Mouse (Mus musculus) small intestine, adult 2 months (tissue): ENCODE data around the gene 4930404N11Rik. TPM values are rescaled to one million over a fixed set of nuclear protein-coding genes. Genes with fewer than 3 reads are reported as not detected.

Experiments used
- H3K27ac ChIP-seq: fragments of 200-500 bp; 2 replicates; pipeline ENCODE4 v1.5.1; 2012; ENCODE audit warnings: low read depth, low read length, control low read depth, inconsistent platforms; ENCODE audit not compliant: insufficient read depth
- H3K27me3 ChIP-seq: fragments of 200-500 bp; 2 replicates; pipeline ENCODE4 v1.6.1; 2012; ENCODE audit warnings: mild to moderate bottlenecking, moderate library complexity, low read length, inconsistent platforms; ENCODE audit not compliant: control insufficient read depth, insufficient read depth
- H3K36me3 ChIP-seq: fragments of 200-500 bp; 2 replicates; pipeline ENCODE4 v1.6.1; 2012; ENCODE audit warnings: mild to moderate bottlenecking, low read length, control low read depth, inconsistent platforms; ENCODE audit not compliant: control insufficient read depth, insufficient read depth
- H3K4me1 ChIP-seq: fragments of 200-500 bp; 2 replicates; pipeline ENCODE4 v1.6.1; 2012; ENCODE audit warnings: low read length, inconsistent platforms, mixed read lengths; ENCODE audit not compliant: control insufficient read depth, insufficient read depth, insufficient read length
- H3K4me3 ChIP-seq: fragments of 200-500 bp; 2 replicates; pipeline ENCODE4 v1.5.1; 2012; ENCODE audit warnings: low read depth, mild to moderate bottlenecking, control low read depth, inconsistent platforms, low read length, moderate library complexity
- CTCF ChIP-seq: fragments of 200-500 bp; IDR thresholded peaks from 2 replicates; pipeline ENCODE4 v1.5.1; 2012; ENCODE audit warnings: low read depth, mild to moderate bottlenecking, control low read depth, inconsistent platforms, low read length, moderate library complexity, mixed read lengths; ENCODE audit not compliant: insufficient replicate concordance, insufficient read length; ENCODE audit errors: extremely low read depth
- POLR2A ChIP-seq: fragments of 200-500 bp; IDR thresholded peaks from 2 replicates; pipeline ENCODE4 v1.6.1; 2012; ENCODE audit warnings: low read depth, mild to moderate bottlenecking, control low read depth, inconsistent platforms, low read length, moderate library complexity
- WGBS: fragments of 180-500 bp; shearing (Covaris S2); methylation state at CpG from one replicate; pipeline ENCODE4 v1.1.7; 2018; 5-methylcytosine and 5-hydroxymethylcytosine counted together
- polyA plus RNA-seq: library from polyadenylated mRNA; depleted of rRNA; stranded (reverse); fragments of >200 nt; gene quantifications from 2 replicates; pipeline ENCODE4 v1.2.3, GENCODE M21; 2012

The 4930404N11Rik gene
- polyA plus RNA-seq, 1 experiment = 7.4 TPM

DNA sequence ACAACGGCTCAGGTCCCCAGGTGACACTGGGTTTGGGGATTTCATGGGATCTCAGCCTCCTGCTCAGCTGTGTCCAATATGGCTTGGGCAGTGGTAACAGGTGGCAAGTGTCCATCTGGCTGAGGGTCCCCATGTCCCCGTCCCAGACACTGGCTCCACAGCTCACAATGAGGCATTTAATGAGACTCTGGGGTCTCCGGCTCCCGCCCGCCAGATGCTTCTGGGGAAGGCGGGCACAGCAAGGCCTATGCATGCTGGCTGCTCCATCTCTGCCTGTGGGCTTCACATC, 1.5 kb upstream of the 4930404N11Rik start:
- TF ChIP-seq POLR2A (no peak), CTCF (no peak)
- peak overlapping the region; percentile 55; the same call in 1 of the 2 replicates for H3K27ac ChIP-seq
- H3K27me3 ChIP-seq = no peaks in the 10 kb centered on the region
- WGBS = 90% methylated on average over 6 of the region's 6 CpGs
- H3K36me3 ChIP-seq = peaks cover 47% of the 10 kb centered on the region
- no peak overlapping the region for H3K4me3 ChIP-seq
- H3K4me1 ChIP-seq = peaks cover 46% of the 10 kb centered on the region

DNA sequence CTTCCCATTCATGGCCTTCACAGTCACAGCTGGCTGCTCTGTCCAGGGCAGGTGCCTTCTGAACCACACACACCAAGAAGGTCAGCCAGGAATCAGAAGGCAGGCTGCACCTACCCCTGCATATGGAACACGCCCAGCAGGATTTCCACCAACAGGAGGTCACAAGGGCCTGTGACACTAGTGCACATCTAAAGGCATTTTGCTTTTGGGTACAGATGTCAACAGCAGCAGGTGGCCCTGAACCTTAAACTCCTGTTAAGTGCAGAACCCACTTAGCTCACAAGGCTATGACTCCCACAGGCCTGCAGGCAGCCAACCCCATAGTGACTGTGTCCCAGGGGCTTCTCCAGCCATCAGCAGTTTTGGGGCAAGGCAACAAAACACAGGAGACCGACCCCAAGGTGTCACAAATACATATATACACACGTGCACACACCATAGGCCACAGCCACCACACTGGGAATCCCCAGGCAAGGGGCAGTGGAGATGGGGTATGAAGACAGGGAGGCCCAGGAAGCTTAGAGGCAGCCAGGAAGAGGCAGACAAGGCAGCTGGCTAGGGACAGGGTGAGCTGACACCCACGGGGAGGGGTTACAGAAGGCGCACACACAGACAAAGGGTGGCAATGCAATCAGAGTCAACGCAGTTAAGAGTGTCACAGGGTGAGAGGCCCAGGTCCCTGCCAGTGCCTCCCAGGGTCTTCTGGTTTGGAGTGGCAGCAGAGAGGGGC, 1.0 kb upstream of the 4930404N11Rik start:
- WGBS = 64% methylated on average over 6 of the region's 6 CpGs
- H3K36me3 ChIP-seq = peaks cover 47% of the 10 kb centered on the region
- TF ChIP-seq CTCF (no peak), POLR2A (no peak)
- no peak overlapping the region for H3K4me3 ChIP-seq
- no peaks in the 10 kb centered on the region for H3K27me3 ChIP-seq
- peaks cover 47% of the 10 kb centered on the region for H3K4me1 ChIP-seq
- H3K27ac ChIP-seq = peak overlapping the region; percentile 55

DNA sequence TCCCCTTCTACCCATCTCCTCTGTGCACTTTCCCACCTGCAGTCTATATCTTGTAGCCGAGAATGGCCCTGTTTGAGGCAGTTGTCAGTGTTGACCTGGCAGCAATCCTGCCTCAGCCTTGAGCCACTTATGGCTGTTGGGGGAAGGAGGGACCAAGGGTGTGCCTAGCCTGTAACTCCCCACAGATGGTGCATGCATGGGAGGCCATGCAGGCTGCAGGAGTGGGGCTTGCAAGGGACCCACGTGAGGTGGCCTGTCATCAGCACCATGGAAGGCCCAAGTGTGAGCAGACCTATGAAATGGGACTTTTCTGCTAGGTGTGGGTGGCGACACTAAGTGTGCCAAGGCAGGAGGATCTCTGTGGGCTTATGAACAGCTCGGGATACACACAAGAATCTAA, 543 bp downstream of the 4930404N11Rik start:
- TF ChIP-seq POLR2A (no peak), CTCF (no peak)
- H3K27ac ChIP-seq = peak overlapping the region; percentile 89
- WGBS = 46% methylated on average over 4 of the region's 4 CpGs
- H3K4me1 ChIP-seq = peaks cover 47% of the 10 kb centered on the region
- no peaks in the 10 kb centered on the region for H3K27me3 ChIP-seq
- H3K36me3 ChIP-seq = peaks cover 35% of the 10 kb centered on the region
- no peak overlapping the region for H3K4me3 ChIP-seq

GRCm38 (mm10) chr10:81364666-81365065, 950 bp downstream of the 4930404N11Rik start:
- Histone ChIP-seq H3K27ac (no peak overlapping the region), H3K36me3 (peaks cover 31% of the 10 kb centered on the region), H3K27me3 (no peaks in the 10 kb centered on the region), H3K4me1 (peaks cover 49% of the 10 kb centered on the region), H3K4me3 (peak overlapping the region; percentile 34)
- 19% methylated on average over 28 of the region's 28 CpGs for WGBS
- TF ChIP-seq POLR2A (no peak), CTCF (no peak)

DNA sequence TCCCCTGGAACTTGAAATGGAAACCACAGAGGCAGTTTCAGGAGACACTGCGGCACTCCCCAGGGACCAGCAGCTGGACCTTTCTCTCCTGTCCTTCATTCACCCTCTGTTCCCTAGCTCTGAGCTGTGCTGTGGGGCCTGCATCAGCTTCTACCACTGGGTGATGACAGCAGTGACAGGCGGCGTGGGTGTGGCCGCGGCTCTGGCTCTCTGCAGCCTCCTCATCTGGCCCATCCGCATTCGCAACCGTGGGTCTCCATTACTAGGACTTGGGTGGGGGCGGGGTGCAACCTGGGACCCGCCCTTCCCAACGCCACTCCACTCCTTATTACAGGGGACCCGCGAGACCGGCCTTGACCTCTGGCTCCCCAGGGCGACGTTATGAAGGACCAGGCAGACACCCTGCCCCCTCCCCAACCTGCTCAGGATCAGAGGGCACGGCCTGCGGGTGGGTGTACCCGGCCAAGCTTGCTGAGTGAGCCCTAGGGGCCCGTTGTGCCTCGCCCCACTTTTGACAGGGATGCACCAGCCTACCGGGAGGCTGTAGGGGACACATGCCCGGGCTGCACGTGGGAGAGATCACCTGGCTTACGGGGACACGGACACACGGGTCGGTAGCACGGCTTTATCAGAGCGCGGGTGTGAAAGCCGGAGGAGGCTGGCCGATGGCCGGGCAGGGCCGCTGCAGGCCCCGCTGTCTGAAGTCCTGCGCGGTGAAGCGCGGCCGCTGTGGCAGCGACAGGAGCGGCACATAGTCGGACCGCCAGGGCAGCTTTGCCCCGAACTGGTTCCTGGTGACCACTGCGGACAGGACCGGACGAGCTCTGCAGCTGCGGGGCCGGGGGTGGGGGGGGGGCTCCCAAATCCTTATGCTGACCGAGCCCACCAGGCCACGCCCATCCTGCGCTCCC, 1.9 kb downstream of the 4930404N11Rik start:
- H3K36me3 ChIP-seq = peaks cover 22% of the 10 kb centered on the region
- H3K27ac ChIP-seq = no peak overlapping the region
- WGBS = 39% methylated on average over 54 of the region's 54 CpGs
- H3K27me3 ChIP-seq = no peaks in the 10 kb centered on the region
- H3K4me1 ChIP-seq = peaks cover 53% of the 10 kb centered on the region
- TF ChIP-seq CTCF (no peak), POLR2A (no peak)
- peak overlapping the region; percentile 25 for H3K4me3 ChIP-seq

GRCm38 (mm10) chr10:81362336-81362949, 3.2 kb downstream of the 4930404N11Rik start:
- Histone ChIP-seq H3K4me3 (peak overlapping the region; percentile 9; the same call in 1 of the 2 replicates), H3K27ac (no peak overlapping the region), H3K4me1 (peaks cover 61% of the 10 kb centered on the region), H3K27me3 (no peaks in the 10 kb centered on the region), H3K36me3 (peaks cover 10% of the 10 kb centered on the region)
- TF ChIP-seq CTCF (no peak), POLR2A (no peak)
- WGBS = 62% methylated on average over 12 of the region's 12 CpGs

DNA sequence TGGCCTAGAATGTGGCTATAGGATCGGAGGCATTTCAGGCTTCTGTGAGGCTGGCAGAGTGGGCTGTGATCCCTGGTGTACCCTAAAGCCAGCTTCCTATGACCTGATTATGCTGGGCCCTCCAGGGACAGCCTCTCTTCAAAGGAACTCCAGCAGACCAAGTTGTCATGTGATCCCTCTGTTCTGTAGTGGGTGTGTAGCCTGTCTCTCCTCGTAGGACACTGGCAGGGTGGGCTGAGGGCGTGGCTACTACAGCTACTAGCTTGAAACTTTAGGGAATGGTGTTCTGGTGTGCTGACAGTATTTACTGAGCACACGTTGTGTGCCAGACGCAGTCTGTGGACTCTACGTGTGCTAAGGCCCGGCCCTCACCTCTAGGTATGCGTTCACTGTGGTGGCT, 4.9 kb downstream of the 4930404N11Rik start:
- Histone ChIP-seq H3K36me3 (no peaks in the 10 kb centered on the region), H3K27me3 (no peaks in the 10 kb centered on the region), H3K27ac (no peak overlapping the region), H3K4me1 (peaks cover 52% of the 10 kb centered on the region), H3K4me3 (no peak overlapping the region)
- TF ChIP-seq CTCF (no peak), POLR2A (no peak)
- 74% methylated on average over 8 of the region's 8 CpGs for WGBS
